Mouse (Mus musculus) MEL (cell line): ENCODE measurements around the gene Ets1. TPM values are rescaled to one million over a fixed set of nuclear protein-coding genes. Genes with fewer than 3 reads are reported as not detected.

Source experiments
- DNase-seq: peaks from one replicate; pipeline ENCODE4 v3.0.0; 2011; ENCODE audit warnings: low read depth, low spot score
- H3K27ac ChIP-seq: 2 replicates; pipeline ENCODE4 v1.5.1; 2012; ENCODE audit warnings: low read depth, mild to moderate bottlenecking, control low read depth, low read length, moderate library complexity; ENCODE audit not compliant: control insufficient read depth
- H3K27me3 ChIP-seq, 2 experiments: fragments of 150-350 bp in 1 of 2; sonication (generic) in 1 of 2; 2 replicates each; pipeline ENCODE4 v1.6.1; 2012; ENCODE audit warnings: low read length in 2 of 2, mild to moderate bottlenecking in 2 of 2, improper control_type of control experiment in 1 of 2, moderate library complexity in 1 of 2; ENCODE audit not compliant: insufficient read depth in 2 of 2, control insufficient read depth in 1 of 2
- H3K36me3 ChIP-seq, 2 experiments: 2 replicates each; pipeline ENCODE4 v1.6.1; 2012 to 2014; ENCODE audit warnings: low read length in 2 of 2, improper control_type of control experiment in 1 of 2, inconsistent platforms in 1 of 2, mild to moderate bottlenecking in 1 of 2; ENCODE audit not compliant: insufficient read depth in 2 of 2, control insufficient read depth in 1 of 2
- H3K4me1 ChIP-seq, 2 experiments: fragments of 150-350 bp in 1 of 2; sonication (generic) in 1 of 2; 2 replicates each; pipeline ENCODE4 v1.6.1; 2012; ENCODE audit warnings: low read length in 2 of 2, improper control_type of control experiment in 1 of 2, mild to moderate bottlenecking in 1 of 2; ENCODE audit not compliant: insufficient read depth in 2 of 2, control insufficient read depth in 1 of 2
- H3K4me3 ChIP-seq, 2 experiments: fragments of 150-350 bp in 1 of 2; sonication (generic) in 1 of 2; 2 replicates each; pipeline ENCODE4 v1.5.1; 2012; ENCODE audit warnings: low read depth in 2 of 2, low read length in 2 of 2, mild to moderate bottlenecking in 2 of 2, moderate library complexity in 2 of 2, control low read depth in 1 of 2, improper control_type of control experiment in 1 of 2; ENCODE audit not compliant: control insufficient read depth in 1 of 2, insufficient read depth in 1 of 2
- H3K79me2 ChIP-seq: 2 replicates; pipeline ENCODE4 v1.6.1; 2012; ENCODE audit warnings: mild to moderate bottlenecking, low read length, moderate library complexity; ENCODE audit not compliant: control insufficient read depth, poor library complexity, insufficient read depth
- H3K9ac ChIP-seq: 2 replicates; pipeline ENCODE4 v1.6.1; 2012; ENCODE audit warnings: low read depth, mild to moderate bottlenecking, control low read depth, low read length, moderate library complexity; ENCODE audit not compliant: control insufficient read depth, poor library complexity, severe bottlenecking
- H3K9me3 ChIP-seq: fragments of 150-350 bp; sonication (generic); replicated peaks from 2 replicates; pipeline ENCODE4 v1.6.1; 2012; ENCODE audit warnings: mild to moderate bottlenecking, low read length, improper control_type of control experiment, moderate library complexity; ENCODE audit not compliant: insufficient read depth
- BHLHE40 ChIP-seq: IDR thresholded peaks from 2 replicates; pipeline ENCODE4 v1.6.1; 2012; ENCODE audit warnings: low read depth, mild to moderate bottlenecking, inconsistent platforms, low read length, improper control_type of control experiment, borderline replicate concordance
- CHD1 ChIP-seq: IDR thresholded peaks from 2 replicates; pipeline ENCODE4 v1.6.1; 2012; ENCODE audit warnings: low read depth, mild to moderate bottlenecking, inconsistent platforms, low read length, improper control_type of control experiment
- CHD2 ChIP-seq: IDR thresholded peaks from 2 replicates; pipeline ENCODE4 v1.6.1; 2011; ENCODE audit warnings: low read length, improper control_type of control experiment
- E2F4 ChIP-seq: IDR thresholded peaks from 2 replicates; pipeline ENCODE4 v1.6.1; 2011; ENCODE audit warnings: low read depth, low read length, improper control_type of control experiment, borderline replicate concordance
- ETS1 ChIP-seq: IDR thresholded peaks from 2 replicates; pipeline ENCODE4 v1.6.1; 2012; ENCODE audit warnings: low read depth, mild to moderate bottlenecking, inconsistent platforms, low read length, improper control_type of control experiment, moderate library complexity
- GABPA ChIP-seq: IDR thresholded peaks from 2 replicates; pipeline ENCODE4 v1.6.1; 2012; ENCODE audit warnings: low read depth, mild to moderate bottlenecking, inconsistent platforms, low read length, improper control_type of control experiment, moderate library complexity
- GATA1 ChIP-seq: IDR thresholded peaks from 2 replicates; pipeline ENCODE4 v1.6.1; 2011; ENCODE audit warnings: low read depth, low read length, improper control_type of control experiment
- HCFC1 ChIP-seq: IDR thresholded peaks from 2 replicates; pipeline ENCODE4 v1.6.1; 2012; ENCODE audit warnings: low read depth, mild to moderate bottlenecking, inconsistent platforms, low read length, improper control_type of control experiment, moderate library complexity
- KAT2A ChIP-seq: conservative IDR thresholded peaks from 2 replicates; pipeline ENCODE4 v1.6.1; 2012; ENCODE audit warnings: low read depth, low read length, improper control_type of control experiment, inconsistent platforms
- MEF2A ChIP-seq: IDR thresholded peaks from 2 replicates; pipeline ENCODE4 v1.6.1; 2014; ENCODE audit warnings: low read depth, mild to moderate bottlenecking, inconsistent platforms, low read length, improper control_type of control experiment; ENCODE audit not compliant: poor library complexity, insufficient replicate concordance, severe bottlenecking; ENCODE audit errors: extremely low read depth
- MXI1 ChIP-seq: IDR thresholded peaks from 2 replicates; pipeline ENCODE4 v1.6.1; 2011; ENCODE audit warnings: mild to moderate bottlenecking, low read depth, low read length, improper control_type of control experiment
- NELFE ChIP-seq: IDR thresholded peaks from 2 replicates; pipeline ENCODE4 v1.6.1; 2011; ENCODE audit warnings: low read depth, low read length, improper control_type of control experiment
- NRF1 ChIP-seq: IDR thresholded peaks from 2 replicates; pipeline ENCODE4 v1.6.1; 2014; ENCODE audit warnings: low read depth, mild to moderate bottlenecking, inconsistent platforms, low read length, improper control_type of control experiment, moderate library complexity; ENCODE audit not compliant: poor library complexity, insufficient read depth, severe bottlenecking
- POLR2A ChIP-seq, 2 experiments: IDR thresholded peaks; 2 replicates each; pipeline ENCODE4 v1.6.1; 2011 to 2012; ENCODE audit warnings: low read length in 2 of 2, mild to moderate bottlenecking in 2 of 2, control low read depth in 1 of 2, improper control_type of control experiment in 1 of 2, low read depth in 1 of 2, moderate library complexity in 1 of 2; ENCODE audit not compliant: control insufficient read depth in 1 of 2, insufficient read depth in 1 of 2, poor library complexity in 1 of 2
- POLR2AphosphoS2 ChIP-seq: IDR thresholded peaks from 2 replicates; pipeline ENCODE4 v1.6.1; 2011; ENCODE audit warnings: low read length, improper control_type of control experiment
- POLR2AphosphoS5 ChIP-seq: IDR thresholded peaks from 2 replicates; pipeline ENCODE4 v1.6.1; 2012; ENCODE audit warnings: low read depth, borderline replicate concordance, mild to moderate bottlenecking, inconsistent platforms, low read length, moderate library complexity, mixed read lengths
- RCOR1 ChIP-seq: IDR thresholded peaks from 2 replicates; pipeline ENCODE4 v1.6.1; 2012; ENCODE audit warnings: low read depth, mild to moderate bottlenecking, inconsistent platforms, low read length, improper control_type of control experiment
- SMC3 ChIP-seq: IDR thresholded peaks from 2 replicates; pipeline ENCODE4 v1.6.1; 2011; ENCODE audit warnings: low read depth, low read length, improper control_type of control experiment
- TCF12 ChIP-seq: IDR thresholded peaks from 2 replicates; pipeline ENCODE4 v1.6.1; 2014; ENCODE audit warnings: low read depth, mild to moderate bottlenecking, inconsistent platforms, low read length, improper control_type of control experiment, moderate library complexity
- USF2 ChIP-seq, 2 experiments: IDR thresholded peaks; 2 replicates each; pipeline ENCODE4 v1.6.1; 2011 to 2012; ENCODE audit warnings: improper control_type of control experiment in 2 of 2, low read length in 2 of 2, borderline replicate concordance in 1 of 2, inconsistent platforms in 1 of 2, low read depth in 1 of 2, mild to moderate bottlenecking in 1 of 2; ENCODE audit not compliant: insufficient read depth in 1 of 2
- ZMIZ1 ChIP-seq: IDR thresholded peaks from 2 replicates; pipeline ENCODE4 v1.6.1; 2012; ENCODE audit warnings: low read depth, mild to moderate bottlenecking, inconsistent platforms, low read length, improper control_type of control experiment, moderate library complexity
- polyA plus RNA-seq, 2 experiments: library from polyadenylated mRNA; stranded (reverse) in 1 of 2; unstranded in 1 of 2; fragments of >175 nt in 1 of 2; fragments of >200 nt in 1 of 2; gene quantifications; 2 replicates each; pipeline versions ENCODE4 v1.2.1 to v1.2.4; 2012; ENCODE audit warnings: low replicate concordance in 2 of 2, low read depth in 1 of 2; ENCODE audit not compliant: insufficient read length in 2 of 2, insufficient read depth in 1 of 2, missing spikeins in 1 of 2
- total RNA-seq: library from RNA; depleted of rRNA; stranded (reverse); fragments of 300-350 nt; gene quantifications from 2 replicates; pipeline ENCODE4 v1.2.3, GENCODE M21; 2012

The Ets1 gene
- total and polyA plus RNA-seq, 3 experiments = 0.10 to 0.19 TPM; not detected in 1

GRCm38 (mm10) chr9:32696259-32696658 lies 60.2 kb downstream of the Ets1 start:
- TF ChIP-seq CHD2 (no peak), ZMIZ1 (no peak), GATA1 (no peak), USF2 (IDR thresholded peaks at IDR 0.05; ENCODE audit: borderline replicate concordance in 1 of 2, insufficient read depth in 1 of 2, low read depth in 1 of 2, low read length in 2 of 2) (no peak), E2F4 (no peak), POLR2A (IDR thresholded peaks at IDR 0.05; ENCODE audit: control insufficient read depth in 1 of 2, insufficient read depth in 1 of 2, low read depth in 1 of 2, low read length in 2 of 2, poor library complexity in 1 of 2) (no peak)
- Histone ChIP-seq H3K4me3 (peak overlapping the region; percentile 32 to 68; a peak in 3 of 4 replicates), H3K27ac (no peak overlapping the region)

GRCm38 (mm10) chr9:32696717-32697116 lies 60.7 kb downstream of the Ets1 start:
- no peak overlapping the region for H3K4me3 ChIP-seq
- no peak for TF ChIP-seq CHD2
- no peak for TF ChIP-seq POLR2AphosphoS2
- no peak overlapping the region for H3K9ac ChIP-seq
- no peaks in the 10 kb centered on the region; the same call in 1 of the 2 replicates for H3K79me2 ChIP-seq
- peaks cover 5 to 6% of the 10 kb centered on the region in 2 experiments; a peak in 1 of 4 replicates for H3K27me3 ChIP-seq
- no peak overlapping the region for H3K27ac ChIP-seq
- H3K36me3 ChIP-seq = peaks cover 0 to 3% of the 10 kb centered on the region in 2 experiments; a peak in 1 of 4 replicates
- peaks cover 2 to 4% of the 10 kb centered on the region in 2 experiments; a peak in 2 of 4 replicates for H3K4me1 ChIP-seq
- H3K9me3 ChIP-seq = no peaks in the 10 kb centered on the region
- DNase-seq = peak; percentile 26

More at GRCm38 (mm10) chr9:32696259-32696658, 60.2 kb downstream of the Ets1 start:
- Histone ChIP-seq H3K36me3 (peaks cover 0 to 3% of the 10 kb centered on the region in 2 experiments; a peak in 1 of 4 replicates), H3K9me3 (no peaks in the 10 kb centered on the region), H3K27me3 (peaks cover 5 to 6% of the 10 kb centered on the region in 2 experiments; a peak in 1 of 4 replicates), H3K9ac (peak overlapping the region; percentile 54), H3K79me2 (no peaks in the 10 kb centered on the region; the same call in 1 of the 2 replicates), H3K4me1 (peaks cover 2 to 4% of the 10 kb centered on the region in 2 experiments; a peak in 2 of 4 replicates)
- no peak for DNase-seq

DNA sequence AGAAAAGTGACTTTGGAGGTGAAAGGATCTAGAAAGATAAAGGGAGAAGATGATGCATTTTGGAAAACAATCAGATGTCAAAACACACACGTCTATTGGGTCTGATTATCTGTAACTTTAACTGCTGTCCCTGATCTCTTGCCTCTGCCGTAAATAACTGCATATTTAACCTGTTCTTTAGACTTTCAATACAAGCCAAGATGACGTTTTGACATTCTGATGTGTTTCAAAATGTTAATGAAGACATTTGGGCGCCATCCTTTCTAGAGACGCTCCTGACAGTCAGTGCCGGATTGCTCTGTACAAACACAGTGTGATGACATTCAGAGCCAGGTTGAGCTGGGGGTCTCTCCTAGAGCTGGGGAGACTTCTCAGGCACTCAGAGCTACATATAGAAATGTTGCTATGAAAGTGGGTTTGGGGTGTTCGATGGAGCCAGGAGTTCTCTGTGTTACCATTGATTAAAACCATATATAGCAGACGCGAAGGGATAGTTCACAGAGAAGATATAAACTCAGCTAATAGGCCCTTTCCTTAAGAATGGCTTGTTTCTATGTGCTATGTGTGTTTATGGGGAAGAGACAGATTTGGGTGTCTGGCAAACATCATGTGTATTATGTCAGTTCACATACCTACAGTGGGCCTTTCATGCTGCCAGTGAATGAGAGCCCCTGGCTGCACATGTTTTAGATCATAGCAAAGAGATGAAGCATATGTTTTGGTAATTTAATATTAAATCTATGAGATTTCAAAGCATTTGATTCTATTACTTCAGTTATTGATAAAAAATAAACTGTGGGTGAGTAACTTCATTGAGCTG lies 61.5 kb downstream of the Ets1 start:
- H3K9ac ChIP-seq = no peak overlapping the region
- H3K27me3 ChIP-seq = peaks cover 5 to 6% of the 10 kb centered on the region in 2 experiments; a peak in 2 of 4 replicates
- H3K9me3 ChIP-seq = no peaks in the 10 kb centered on the region
- DNase-seq = no peak
- no peak overlapping the region for H3K4me3 ChIP-seq
- H3K36me3 ChIP-seq = peaks cover 0 to 3% of the 10 kb centered on the region in 2 experiments; a peak in 1 of 4 replicates
- no peak overlapping the region for H3K27ac ChIP-seq
- TF ChIP-seq NRF1 = no peak
- TF ChIP-seq KAT2A = no peak
- no peak for TF ChIP-seq TCF12
- no peak for TF ChIP-seq HCFC1
- no peak for TF ChIP-seq MXI1
- TF ChIP-seq RCOR1 = no peak
- TF ChIP-seq BHLHE40 = no peak
- TF ChIP-seq NELFE = no peak
- TF ChIP-seq SMC3 = no peak
- TF ChIP-seq ETS1 = no peak
- no peak for TF ChIP-seq POLR2AphosphoS5
- no peak for TF ChIP-seq MEF2A
- TF ChIP-seq GABPA = no peak
- TF ChIP-seq CHD1 = no peak
- H3K79me2 ChIP-seq = no peaks in the 10 kb centered on the region; the same call in 1 of the 2 replicates
- H3K4me1 ChIP-seq = peaks cover 2 to 4% of the 10 kb centered on the region in 2 experiments; a peak in 2 of 4 replicates
